Mouse (Mus musculus): ENCODE measurements around the gene Arid3c. TPM values are rescaled to one million over a fixed set of nuclear protein-coding genes. Genes with fewer than 3 reads are reported as not detected.

The Arid3c gene
- polyA plus RNA-seq, 1 experiment from 2014 or later = 0.47 TPM

DNA sequence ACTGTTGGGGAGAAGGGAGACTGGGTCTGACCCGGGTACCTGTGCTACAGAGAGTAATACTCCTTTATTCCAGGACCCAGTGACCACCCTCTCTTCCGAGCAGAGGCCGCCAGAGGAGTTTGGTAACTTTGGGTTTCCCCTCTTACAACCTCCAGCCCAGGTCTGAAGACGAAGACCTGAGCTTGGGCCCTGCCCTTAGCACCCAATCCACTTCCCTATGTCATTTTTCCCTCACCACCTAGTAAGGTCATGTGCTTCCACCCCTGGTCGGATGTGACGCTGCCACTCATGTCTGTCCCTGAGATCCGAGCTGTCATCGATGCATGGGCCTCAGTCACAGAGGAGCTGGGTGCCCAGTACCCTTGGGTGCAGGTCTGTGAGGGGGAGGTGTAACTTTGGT lies 25.5 kb upstream of the Arid3c start:
- no peak for ATAC-seq (ENCODE audit: low FRiP score, low TSS enrichment)
- no peak for DNase-seq
- H3K27ac ChIP-seq (replicated peaks; ENCODE audit: low read depth, low read length) = peak overlapping the region; percentile 80; the same call in 1 of the 2 replicates
- peak overlapping the region; percentile 96 for H3K4me2 ChIP-seq (ENCODE audit: low read length)
- no peaks in the 10 kb centered on the region for H3K27me3 ChIP-seq (ENCODE audit: control insufficient read depth, insufficient read depth, low read length)
- H3K9ac ChIP-seq (replicated peaks; ENCODE audit: low read length) = peak overlapping the region; percentile 71; the same call in 1 of the 2 replicates
- H3K4me3 ChIP-seq (replicated peaks; ENCODE audit: low read depth, low read length) = peak overlapping the region; percentile 67
- H3K4me1 ChIP-seq (ENCODE audit: control insufficient read depth, insufficient read depth, low read length) = peaks cover 17% of the 10 kb centered on the region
- 80% methylated on average over 8 of the region's 8 CpGs for WGBS
- no peaks in the 10 kb centered on the region for H3K9me3 ChIP-seq (ENCODE audit: control insufficient read depth, low read length)
- peaks cover 11% of the 10 kb centered on the region for H3K36me3 ChIP-seq (ENCODE audit: control insufficient read depth, insufficient read depth, low read length)

DNA sequence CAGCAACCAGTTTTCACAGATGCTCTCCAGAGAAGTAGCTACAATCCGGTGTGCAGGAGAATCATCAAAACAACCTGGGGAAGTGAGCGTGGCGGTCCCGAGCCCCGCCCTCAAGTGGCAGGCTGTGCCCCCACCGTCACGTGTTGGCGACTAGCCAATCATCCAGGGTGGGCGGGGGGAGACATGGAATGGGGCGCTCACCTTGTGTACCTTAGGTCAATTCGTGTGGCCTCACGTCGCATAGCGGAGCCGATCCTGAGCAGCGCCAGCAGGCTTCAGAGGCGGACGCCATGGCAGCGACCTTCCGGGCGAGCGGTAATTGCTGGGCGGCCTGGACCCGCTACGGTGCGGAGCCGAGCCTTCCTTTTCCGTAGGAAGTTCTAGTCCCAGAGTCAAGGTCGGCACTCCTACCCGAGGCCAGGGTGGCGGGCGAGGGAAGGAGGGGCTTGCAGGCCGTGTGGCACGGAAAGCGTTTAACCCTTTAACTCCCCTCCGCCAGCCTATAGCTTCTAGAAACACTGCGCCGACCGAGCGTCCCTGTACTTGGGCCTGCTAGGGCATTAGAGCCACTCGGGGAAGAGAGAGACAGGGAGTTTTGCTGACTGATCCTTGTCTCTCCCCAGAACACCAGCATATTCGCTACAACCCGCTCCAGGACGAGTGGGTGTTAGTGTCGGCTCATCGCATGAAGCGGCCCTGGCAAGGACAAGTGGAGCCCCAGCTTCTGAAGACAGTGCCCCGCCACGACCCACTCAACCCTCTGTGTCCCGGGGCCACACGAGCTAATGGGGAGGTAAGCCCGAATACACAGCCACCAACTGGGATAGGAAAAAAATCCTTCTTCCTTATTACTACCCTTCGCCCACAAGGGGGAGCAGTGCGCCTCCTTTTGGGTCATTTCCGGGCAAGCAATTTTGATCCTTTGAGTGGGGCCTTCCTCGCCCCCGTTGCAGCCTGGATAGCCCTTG lies 24.7 kb upstream of the Arid3c start, which contains the start of gene Sigmar1:
Gene Sigmar1, minus strand, starts transcription at position 820 of the 968 bp plus-strand sequence.
- WGBS = under 1% methylated on average over 57 of the region's 57 CpGs
- DNase-seq = peak; percentile 92
- Histone ChIP-seq H3K9me3 (ENCODE audit: control insufficient read depth, low read length) (no peaks in the 10 kb centered on the region), H3K36me3 (ENCODE audit: control insufficient read depth, insufficient read depth, low read length) (peaks cover 11% of the 10 kb centered on the region), H3K4me3 (replicated peaks; ENCODE audit: low read depth, low read length) (peak within 1 kb of the TSS; percentile 67), H3K9ac (replicated peaks; ENCODE audit: low read length) (peak within 1 kb of the TSS; percentile 71), H3K4me2 (ENCODE audit: low read length) (peak within 1 kb of the TSS; percentile 96), H3K27ac (replicated peaks; ENCODE audit: low read depth, low read length) (peak within 1 kb of the TSS; percentile 80), H3K27me3 (ENCODE audit: control insufficient read depth, insufficient read depth, low read length) (no peaks in the 10 kb centered on the region), H3K4me1 (ENCODE audit: control insufficient read depth, insufficient read depth, low read length) (peaks cover 10% of the 10 kb centered on the region)
- ATAC-seq (ENCODE audit: low FRiP score, low TSS enrichment) = peak; percentile 79

DNA sequence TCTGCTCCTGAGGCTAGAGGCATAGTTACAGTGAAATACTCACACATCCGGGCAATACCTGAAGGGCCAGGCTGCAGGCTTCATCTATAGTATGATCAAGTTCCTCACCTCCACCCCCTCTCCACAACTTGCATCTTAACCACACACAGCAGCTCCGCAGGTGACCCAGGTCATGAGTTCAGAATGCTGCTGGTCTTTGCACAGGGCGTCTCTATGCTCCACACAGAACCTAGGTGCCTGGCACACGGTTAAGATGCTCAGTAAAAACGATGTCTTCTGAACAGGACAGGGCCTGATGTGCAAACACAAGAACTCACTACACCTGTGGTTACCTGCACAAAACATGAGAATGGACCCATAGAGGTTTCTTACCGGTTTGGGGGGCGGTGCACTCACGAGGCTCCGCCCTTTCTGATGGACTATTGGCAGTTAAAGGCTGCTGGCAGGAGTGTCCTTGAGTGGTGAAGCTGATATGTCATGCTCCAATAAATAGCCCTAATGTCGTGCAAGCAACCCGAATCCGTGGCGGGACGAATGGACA lies 23.9 kb upstream of the Arid3c start, which contains the start of gene Galt:
Gene Galt, plus strand, starts transcription at position 432 of the 541 bp plus-strand sequence.
- ATAC-seq (ENCODE audit: low FRiP score, low TSS enrichment) (peak; percentile 55), DNase-seq (no peak)
- Histone ChIP-seq H3K4me3 (replicated peaks; ENCODE audit: low read depth, low read length) (peak within 1 kb of the TSS; percentile 67), H3K9me3 (ENCODE audit: control insufficient read depth, low read length) (no peaks in the 10 kb centered on the region), H3K4me1 (ENCODE audit: control insufficient read depth, insufficient read depth, low read length) (peaks cover 5% of the 10 kb centered on the region), H3K36me3 (ENCODE audit: control insufficient read depth, insufficient read depth, low read length) (peaks cover 11% of the 10 kb centered on the region), H3K4me2 (ENCODE audit: low read length) (peak within 1 kb of the TSS; percentile 96), H3K27me3 (ENCODE audit: control insufficient read depth, insufficient read depth, low read length) (no peaks in the 10 kb centered on the region), H3K9ac (replicated peaks; ENCODE audit: low read length) (peak within 1 kb of the TSS; percentile 71), H3K27ac (replicated peaks; ENCODE audit: low read depth, low read length) (peak within 1 kb of the TSS; percentile 80)
- 15% methylated on average over 14 of the region's 14 CpGs for WGBS

DNA sequence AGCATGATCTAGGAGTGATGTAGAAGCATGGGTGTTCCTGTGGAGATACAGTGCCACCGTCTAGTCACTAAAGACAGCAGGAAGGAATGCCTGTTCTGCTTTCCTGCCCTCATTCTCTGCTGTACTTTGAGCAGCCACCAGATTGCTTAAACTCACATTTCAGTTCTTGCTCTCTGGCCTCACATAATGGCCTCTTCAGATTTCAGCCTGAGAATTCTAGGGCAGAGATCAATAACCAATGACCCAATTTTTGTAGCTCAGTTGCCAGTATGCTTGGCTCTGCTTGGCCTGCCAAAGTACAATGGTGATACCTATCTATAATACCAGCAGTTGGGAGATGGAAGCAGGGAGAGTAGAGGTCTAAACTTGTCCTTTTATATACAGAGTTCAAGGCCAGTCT lies 14.1 kb upstream of the Arid3c start:
- ATAC-seq (ENCODE audit: low FRiP score, low TSS enrichment) (no peak), DNase-seq (no peak)
- Histone ChIP-seq H3K4me3 (replicated peaks; ENCODE audit: low read depth, low read length) (no peak overlapping the region), H3K27ac (replicated peaks; ENCODE audit: low read depth, low read length) (no peak overlapping the region), H3K4me1 (ENCODE audit: control insufficient read depth, insufficient read depth, low read length) (peaks cover 4% of the 10 kb centered on the region; the same call in 1 of the 2 replicates), H3K9ac (replicated peaks; ENCODE audit: low read length) (no peak overlapping the region), H3K27me3 (ENCODE audit: control insufficient read depth, insufficient read depth, low read length) (no peaks in the 10 kb centered on the region), H3K4me2 (ENCODE audit: low read length) (no peak overlapping the region), H3K36me3 (ENCODE audit: control insufficient read depth, insufficient read depth, low read length) (no peaks in the 10 kb centered on the region), H3K9me3 (ENCODE audit: control insufficient read depth, low read length) (peaks cover 8% of the 10 kb centered on the region; the same call in 1 of the 2 replicates)
- 71% methylated on average over 1 of the region's 1 CpGs for WGBS

DNA sequence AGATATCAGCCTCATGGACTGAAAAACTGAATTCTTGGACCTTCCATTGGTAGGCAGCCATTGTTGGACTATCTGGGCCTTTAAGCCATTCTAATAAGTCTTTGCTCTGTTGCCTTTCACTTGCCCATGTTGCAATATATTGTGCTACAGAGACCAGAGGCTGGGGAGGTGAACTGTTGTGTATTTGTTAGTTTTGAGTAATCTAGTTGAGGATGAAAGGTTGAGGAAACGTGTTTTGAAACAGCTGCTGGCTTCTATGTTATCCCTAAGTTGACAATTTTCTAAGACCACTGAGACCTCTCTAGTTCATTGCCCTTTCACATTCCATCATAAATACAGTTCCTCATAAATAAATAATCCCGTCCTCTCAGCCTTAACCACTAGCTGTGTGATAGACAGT lies 13.2 kb upstream of the Arid3c start:
- Histone ChIP-seq H3K4me3 (replicated peaks; ENCODE audit: low read depth, low read length) (no peak overlapping the region), H3K4me1 (ENCODE audit: control insufficient read depth, insufficient read depth, low read length) (peaks cover 13% of the 10 kb centered on the region; the same call in 1 of the 2 replicates), H3K27ac (replicated peaks; ENCODE audit: low read depth, low read length) (no peak overlapping the region), H3K9ac (replicated peaks; ENCODE audit: low read length) (no peak overlapping the region), H3K27me3 (ENCODE audit: control insufficient read depth, insufficient read depth, low read length) (no peaks in the 10 kb centered on the region), H3K4me2 (ENCODE audit: low read length) (no peak overlapping the region), H3K9me3 (ENCODE audit: control insufficient read depth, low read length) (peaks cover 8% of the 10 kb centered on the region; the same call in 1 of the 2 replicates), H3K36me3 (ENCODE audit: control insufficient read depth, insufficient read depth, low read length) (peaks cover 2% of the 10 kb centered on the region)
- 75% methylated on average over 2 of the region's 2 CpGs for WGBS
- DNase-seq (no peak), ATAC-seq (ENCODE audit: low FRiP score, low TSS enrichment) (no peak)

DNA sequence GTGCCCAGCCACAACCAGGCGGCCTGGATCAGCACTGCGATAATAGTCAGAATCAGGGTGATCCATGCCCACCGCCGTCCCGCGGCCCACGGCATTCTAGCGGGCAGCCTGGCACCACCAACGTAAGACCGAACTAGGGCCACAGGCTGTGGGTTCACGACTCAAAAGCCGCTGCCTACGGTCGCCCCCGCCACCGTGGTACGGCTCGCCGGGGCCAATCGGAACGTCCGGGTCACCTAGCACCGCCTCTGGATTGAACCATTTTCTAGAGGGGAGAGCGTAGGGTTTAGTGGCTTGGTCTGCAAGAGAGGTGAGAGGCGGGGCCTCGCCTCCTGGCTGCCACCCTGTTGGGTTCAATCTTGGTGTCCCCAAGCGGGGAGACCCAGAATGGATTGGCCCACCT lies 10.2 kb upstream of the Arid3c start:
- ATAC-seq (ENCODE audit: low FRiP score, low TSS enrichment) (peak; percentile 97), DNase-seq (peak; percentile 97)
- H3K4me3 ChIP-seq (replicated peaks; ENCODE audit: low read depth, low read length) = peak overlapping the region; percentile 57
- H3K27me3 ChIP-seq (ENCODE audit: control insufficient read depth, insufficient read depth, low read length) = no peaks in the 10 kb centered on the region
- H3K27ac ChIP-seq (replicated peaks; ENCODE audit: low read depth, low read length) = peak overlapping the region; percentile 81
- peaks cover under 1% of the 10 kb centered on the region; the same call in 1 of the 2 replicates for H3K9me3 ChIP-seq (ENCODE audit: control insufficient read depth, low read length)
- WGBS = 1% methylated on average over 27 of the region's 27 CpGs
- peak overlapping the region; percentile 65 for H3K9ac ChIP-seq (replicated peaks; ENCODE audit: low read length)
- H3K36me3 ChIP-seq (ENCODE audit: control insufficient read depth, insufficient read depth, low read length) = peaks cover 12% of the 10 kb centered on the region
- peaks cover 13% of the 10 kb centered on the region; the same call in 1 of the 2 replicates for H3K4me1 ChIP-seq (ENCODE audit: control insufficient read depth, insufficient read depth, low read length)
- H3K4me2 ChIP-seq (ENCODE audit: low read length) = peak overlapping the region; percentile 77

DNA sequence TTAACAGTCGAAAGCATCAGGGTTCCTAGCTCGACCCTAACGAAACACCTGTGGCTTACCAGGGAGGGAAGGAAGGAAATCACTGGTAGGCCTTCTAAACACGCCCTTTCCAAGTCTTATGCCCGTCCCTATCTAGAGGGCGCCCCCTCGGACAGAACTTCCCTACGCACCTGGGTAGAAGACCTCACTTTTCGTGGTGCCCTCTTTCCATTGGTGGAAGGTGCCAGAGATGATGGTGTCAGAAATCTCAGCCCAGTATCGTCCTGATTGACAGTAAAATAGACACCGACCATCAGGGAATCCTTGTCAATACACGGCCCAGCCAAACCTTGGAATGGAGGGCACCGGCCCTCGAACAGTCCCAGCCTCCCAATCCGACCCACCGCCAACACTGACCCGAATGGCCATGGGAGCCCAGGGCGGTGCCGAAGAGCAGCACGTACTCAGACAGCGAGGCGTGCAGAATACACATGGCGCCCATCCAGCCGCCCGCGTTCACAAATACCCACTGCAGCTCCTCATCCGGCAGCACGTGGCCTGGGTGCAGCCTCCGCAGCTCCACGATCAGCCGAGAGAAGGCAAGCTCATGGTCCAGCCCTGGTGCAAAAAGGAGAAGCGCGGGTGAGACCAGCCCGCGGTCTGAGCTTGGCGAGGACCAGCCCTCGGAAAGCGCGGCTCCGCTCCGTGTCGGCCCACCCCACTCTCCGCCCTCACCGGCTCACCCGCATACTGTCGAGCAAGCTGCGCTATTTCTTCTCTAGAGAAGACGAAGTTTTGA lies 9.6 kb upstream of the Arid3c start:
- WGBS = under 1% methylated on average over 48 of the region's 48 CpGs
- DNase-seq (no peak), ATAC-seq (ENCODE audit: low FRiP score, low TSS enrichment) (peak; percentile 74)
- peaks cover 13% of the 10 kb centered on the region; the same call in 1 of the 2 replicates for H3K4me1 ChIP-seq (ENCODE audit: control insufficient read depth, insufficient read depth, low read length)
- peak overlapping the region; percentile 65 for H3K9ac ChIP-seq (replicated peaks; ENCODE audit: low read length)
- peak overlapping the region; percentile 57 for H3K4me3 ChIP-seq (replicated peaks; ENCODE audit: low read depth, low read length)
- peaks cover 12% of the 10 kb centered on the region for H3K36me3 ChIP-seq (ENCODE audit: control insufficient read depth, insufficient read depth, low read length)
- peak overlapping the region; percentile 81 for H3K27ac ChIP-seq (replicated peaks; ENCODE audit: low read depth, low read length)
- no peaks in the 10 kb centered on the region for H3K9me3 ChIP-seq (ENCODE audit: control insufficient read depth, low read length)
- peak overlapping the region; percentile 77 for H3K4me2 ChIP-seq (ENCODE audit: low read length)
- no peaks in the 10 kb centered on the region for H3K27me3 ChIP-seq (ENCODE audit: control insufficient read depth, insufficient read depth, low read length)

DNA sequence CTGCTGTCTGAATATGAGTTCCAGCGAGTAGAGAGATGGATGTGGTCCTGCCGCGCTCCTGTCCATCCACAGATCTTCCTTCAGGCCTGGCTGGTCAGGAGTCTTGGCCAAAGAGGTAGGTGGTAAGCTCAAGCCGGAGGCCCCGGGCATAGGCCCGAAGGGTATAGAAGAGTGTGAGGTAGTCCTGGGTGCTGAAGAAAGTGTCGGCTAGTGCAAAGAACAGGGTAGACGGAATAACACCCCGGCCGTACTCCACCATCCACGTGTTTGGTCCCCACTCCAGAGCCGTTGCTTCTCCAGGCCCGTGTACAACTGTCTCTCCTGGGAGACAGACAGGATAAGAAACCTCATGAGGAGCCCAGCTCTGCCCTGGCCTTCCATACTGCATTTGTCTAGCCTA lies 8.3 kb upstream of the Arid3c start:
- Histone ChIP-seq H3K4me2 (ENCODE audit: low read length) (peak overlapping the region; percentile 77; the same call in 1 of the 2 replicates), H3K27me3 (ENCODE audit: control insufficient read depth, insufficient read depth, low read length) (no peaks in the 10 kb centered on the region), H3K27ac (replicated peaks; ENCODE audit: low read depth, low read length) (no peak overlapping the region), H3K9me3 (ENCODE audit: control insufficient read depth, low read length) (no peaks in the 10 kb centered on the region), H3K36me3 (ENCODE audit: control insufficient read depth, insufficient read depth, low read length) (peaks cover 12% of the 10 kb centered on the region), H3K9ac (replicated peaks; ENCODE audit: low read length) (no peak overlapping the region; the same call in 1 of the 2 replicates), H3K4me1 (ENCODE audit: control insufficient read depth, insufficient read depth, low read length) (peaks cover 13% of the 10 kb centered on the region; the same call in 1 of the 2 replicates), H3K4me3 (replicated peaks; ENCODE audit: low read depth, low read length) (no peak overlapping the region)
- ATAC-seq (ENCODE audit: low FRiP score, low TSS enrichment) (no peak), DNase-seq (no peak)
- WGBS = 94% methylated on average over 13 of the region's 13 CpGs
